Mouse (Mus musculus) midbrain, embryonic 16.5 days (tissue): ENCODE results near the gene Ssna1. TPM values are rescaled to one million over a fixed set of nuclear protein-coding genes. Genes with fewer than 3 reads are reported as not detected.

Experiments
- ATAC-seq: fragments of 200-750 bp; cut with Nextera tagmentation; 2 replicates; pipeline ENCODE4 v1.8.0; 2017; ENCODE audit warnings: moderate TSS enrichment
- H3K27ac ChIP-seq: fragments of 300-500 bp; sonication (generic); 2 replicates; pipeline ENCODE4 v1.5.1; 2014; ENCODE audit warnings: mild to moderate bottlenecking, low read length, mixed read lengths
- H3K27me3 ChIP-seq: fragments of 300-500 bp; sonication (generic); 2 replicates; pipeline ENCODE4 v1.6.1; 2014; ENCODE audit warnings: low read depth, low read length, mixed read lengths; ENCODE audit not compliant: control insufficient read depth, insufficient read depth
- H3K36me3 ChIP-seq: fragments of 300-500 bp; sonication (generic); 2 replicates; pipeline ENCODE4 v1.6.1; 2014; ENCODE audit warnings: mild to moderate bottlenecking, low read length, moderate library complexity, mixed read lengths; ENCODE audit not compliant: control insufficient read depth, insufficient read depth
- H3K4me1 ChIP-seq: fragments of 300-500 bp; sonication (generic); 2 replicates; pipeline ENCODE4 v1.6.1; 2014; ENCODE audit warnings: mild to moderate bottlenecking, low read length, mixed read lengths; ENCODE audit not compliant: control insufficient read depth, insufficient read depth
- H3K4me2 ChIP-seq: fragments of 300-500 bp; sonication (generic); 2 replicates; pipeline ENCODE4 v1.6.1; 2014; ENCODE audit warnings: mild to moderate bottlenecking, low read length, mixed read lengths
- H3K4me3 ChIP-seq: fragments of 300-500 bp; sonication (generic); 2 replicates; pipeline ENCODE4 v1.5.1; 2014; ENCODE audit warnings: low read depth, mild to moderate bottlenecking, low read length, moderate library complexity, mixed read lengths
- H3K9ac ChIP-seq: fragments of 300-500 bp; sonication (generic); 2 replicates; pipeline ENCODE4 v1.6.1; 2014; ENCODE audit warnings: low read depth, low read length, mixed read lengths
- H3K9me3 ChIP-seq: fragments of 300-500 bp; sonication (generic); replicated peaks from 2 replicates; pipeline ENCODE4 v1.6.1; 2014; ENCODE audit warnings: mild to moderate bottlenecking, low read length, mixed read lengths; ENCODE audit not compliant: control insufficient read depth, poor library complexity, severe bottlenecking
- WGBS: fragments of 180-500 bp; shearing (Covaris S2); extraction: QIAGEN DNeasy Blood & Tissue Kit; methylation state at CpG from one replicate; pipeline ENCODE4 v1.1.7; 2014; 5-methylcytosine and 5-hydroxymethylcytosine counted together
- polyA plus RNA-seq: library from polyadenylated mRNA; unstranded; fragments of >200 nt; fragmentation: Nextera tagmentation; extraction: Ambion mirVana; gene quantifications from 2 replicates; pipeline ENCODE4 v1.2.1, GENCODE M21; 2015

Gene Ssna1
- polyA plus RNA-seq, 1 experiment from 2014 or later: 175 TPM

DNA sequence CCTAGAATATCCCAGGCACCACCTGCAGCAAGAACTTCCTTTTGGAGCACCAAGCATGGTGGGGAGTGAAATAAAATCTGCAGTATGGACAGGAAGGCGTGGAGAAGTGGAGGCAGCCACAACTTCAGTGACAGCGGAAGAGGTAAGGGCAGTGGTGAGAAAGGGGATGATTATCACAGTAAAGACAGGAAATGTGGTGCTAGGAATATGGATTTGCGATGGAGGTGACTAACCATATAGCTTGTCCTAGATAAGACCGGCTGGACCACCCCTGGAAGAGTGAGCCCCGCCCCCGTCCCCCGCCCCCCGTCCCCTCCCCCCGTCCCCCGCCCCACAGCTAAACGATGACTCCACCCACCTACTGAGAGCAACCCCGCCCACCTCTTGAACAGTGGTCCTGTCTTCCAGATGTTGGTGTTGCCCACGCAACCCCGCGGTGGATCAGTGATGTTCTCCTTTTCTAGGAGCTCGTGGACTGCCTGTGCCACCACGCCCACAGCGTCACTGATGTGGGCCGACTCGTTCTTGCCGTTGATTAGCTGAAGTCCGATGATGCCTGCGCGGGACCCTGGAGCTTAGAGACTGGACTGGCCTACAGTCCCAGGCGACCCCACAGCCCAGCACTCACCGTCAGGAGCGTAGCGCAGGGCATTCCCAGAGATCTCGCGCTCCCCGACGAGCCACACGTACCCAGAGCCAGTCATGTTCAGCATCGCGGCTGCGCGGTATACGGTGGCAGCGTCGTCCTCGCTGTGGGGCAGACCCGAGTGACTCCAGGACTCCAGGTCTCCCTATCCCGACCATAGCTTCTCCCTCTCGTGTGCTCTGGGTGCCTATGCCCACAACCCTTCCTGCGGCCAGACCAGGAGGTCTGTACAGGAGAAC is 32.7 kb upstream of the Ssna1 start:
- 4% methylated on average over 45 of the region's 45 CpGs for WGBS
- H3K4me1 ChIP-seq: peaks cover 6% of the 10 kb centered on the region
- peak; percentile 81 for ATAC-seq
- peak overlapping the region; percentile 43 for H3K4me3 ChIP-seq
- H3K9me3 ChIP-seq: no peaks in the 10 kb centered on the region
- peaks cover 27% of the 10 kb centered on the region for H3K27me3 ChIP-seq
- H3K27ac ChIP-seq: peak overlapping the region; percentile 68
- H3K4me2 ChIP-seq: peak overlapping the region; percentile 77
- H3K9ac ChIP-seq: peak overlapping the region; percentile 56
- H3K36me3 ChIP-seq: peaks cover 18% of the 10 kb centered on the region

DNA sequence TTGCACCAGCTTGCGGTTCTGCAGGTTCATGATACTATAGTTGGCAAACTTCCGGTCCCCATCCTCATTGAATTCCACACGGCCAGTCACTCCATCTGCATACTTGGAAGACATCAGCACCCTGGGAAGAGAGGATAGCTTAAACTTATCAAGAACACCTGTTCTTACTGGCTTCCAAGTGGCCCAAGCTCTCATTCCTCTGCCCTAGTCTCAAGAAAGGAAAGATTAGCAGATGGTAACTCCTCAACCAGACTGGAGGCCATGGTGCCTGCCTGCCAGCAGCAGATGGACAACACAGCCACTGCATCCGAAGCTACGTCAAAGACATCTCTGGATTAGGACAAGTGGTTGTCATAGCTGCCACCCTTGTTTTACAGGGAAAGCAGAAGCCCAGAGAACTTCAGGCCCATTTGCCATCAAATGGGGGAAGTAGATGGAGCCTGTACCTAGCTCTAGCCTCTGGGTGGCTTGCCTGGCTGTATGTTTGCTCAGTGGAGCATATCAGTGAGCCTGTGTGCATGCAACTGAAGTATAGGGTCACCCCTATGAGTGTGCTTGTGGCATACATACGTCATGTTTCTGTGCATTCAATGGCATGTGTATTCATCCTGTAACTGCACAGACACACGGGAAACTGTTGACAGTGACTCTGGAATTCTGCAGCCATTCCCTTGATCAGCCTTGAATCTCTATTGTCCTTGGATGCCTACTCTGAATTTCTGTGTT is 31.9 kb upstream of the Ssna1 start:
- Histone ChIP-seq H3K4me1 (peaks cover 6% of the 10 kb centered on the region), H3K36me3 (peaks cover 18% of the 10 kb centered on the region), H3K9me3 (no peaks in the 10 kb centered on the region), H3K27ac (no peak overlapping the region), H3K4me2 (peak overlapping the region; percentile 77), H3K27me3 (peaks cover 25% of the 10 kb centered on the region), H3K9ac (no peak overlapping the region), H3K4me3 (peak overlapping the region; percentile 43)
- WGBS: 72% methylated on average over 7 of the region's 7 CpGs
- no peak for ATAC-seq

DNA sequence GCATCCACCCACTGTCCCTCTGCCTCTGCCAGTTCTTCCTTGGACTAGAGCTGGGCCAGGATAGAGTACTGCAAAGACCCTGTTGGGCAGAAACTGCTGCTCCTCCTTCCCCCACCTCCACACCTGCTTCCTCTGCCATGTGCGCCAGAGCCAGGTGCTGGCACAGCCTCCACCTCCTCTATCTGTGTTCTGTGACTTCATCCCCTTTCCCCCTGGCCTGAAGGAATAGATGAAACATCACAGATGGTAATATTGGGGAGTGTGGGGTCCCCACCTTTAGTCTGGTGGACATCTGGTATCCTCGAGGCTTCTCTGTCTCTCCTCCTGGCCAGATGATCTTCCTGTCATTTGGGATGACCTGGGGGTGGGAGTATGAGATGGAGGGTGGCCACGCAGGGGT is 31.2 kb upstream of the Ssna1 start:
- H3K9me3 ChIP-seq: no peaks in the 10 kb centered on the region

DNA sequence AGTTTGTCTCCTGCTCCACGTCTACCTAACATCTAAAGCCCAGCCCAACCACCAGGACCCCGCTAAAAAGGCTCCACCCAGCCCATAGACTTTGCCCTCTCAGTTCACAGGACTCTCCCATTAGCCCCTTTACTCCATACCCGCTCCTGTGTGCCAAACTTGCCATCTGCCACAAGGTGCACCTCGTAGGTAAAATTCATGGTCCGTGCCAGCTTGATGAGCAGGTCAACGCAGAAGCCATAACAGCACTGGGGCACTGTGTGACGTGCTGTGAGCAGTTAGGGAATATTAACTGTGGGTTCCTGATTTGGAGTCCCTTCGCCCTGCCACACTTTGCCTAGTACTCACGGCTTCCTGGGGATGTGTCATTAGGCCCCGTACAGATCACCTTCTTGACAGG is 25.8 kb upstream of the Ssna1 start:
- H3K4me1 ChIP-seq: no peaks in the 10 kb centered on the region
- H3K27me3 ChIP-seq: peaks cover 22% of the 10 kb centered on the region
- no peak overlapping the region for H3K4me3 ChIP-seq
- no peaks in the 10 kb centered on the region for H3K9me3 ChIP-seq
- no peak for ATAC-seq
- no peak overlapping the region for H3K4me2 ChIP-seq
- H3K9ac ChIP-seq: no peak overlapping the region
- 85% methylated on average over 10 of the region's 10 CpGs for WGBS
- H3K36me3 ChIP-seq: peaks cover 41% of the 10 kb centered on the region
- H3K27ac ChIP-seq: no peak overlapping the region

More for the DNA sequence above, 31.2 kb upstream of the Ssna1 start:
- peaks cover 12% of the 10 kb centered on the region for H3K36me3 ChIP-seq
- no peak overlapping the region for H3K4me2 ChIP-seq
- no peak overlapping the region for H3K9ac ChIP-seq
- H3K27me3 ChIP-seq: peaks cover 18% of the 10 kb centered on the region
- peaks cover 6% of the 10 kb centered on the region for H3K4me1 ChIP-seq
- no peak overlapping the region for H3K27ac ChIP-seq
- no peak overlapping the region for H3K4me3 ChIP-seq
- 83% methylated on average over 3 of the region's 3 CpGs for WGBS
- no peak for ATAC-seq

DNA sequence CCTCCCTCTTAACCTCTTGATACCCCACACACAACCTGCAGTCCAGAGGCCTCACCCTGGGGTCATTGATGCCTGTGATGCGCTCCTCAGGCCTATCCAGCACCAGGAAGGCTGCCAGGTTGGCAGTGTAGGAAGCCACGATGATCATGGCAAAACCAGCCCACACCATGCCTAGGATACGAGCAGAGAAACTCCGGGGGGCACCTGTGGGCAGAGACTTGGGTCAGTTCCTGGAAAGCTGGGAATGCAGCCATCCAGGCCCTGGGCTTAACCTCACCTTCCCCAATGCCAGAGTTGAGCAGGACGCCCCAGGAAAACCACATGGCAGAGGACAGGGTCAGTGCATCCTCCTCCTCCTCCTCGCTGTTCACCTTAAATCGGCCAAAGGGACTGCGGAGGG is 24.9 kb upstream of the Ssna1 start:
- peaks cover 28% of the 10 kb centered on the region for H3K27me3 ChIP-seq
- H3K4me3 ChIP-seq: no peak overlapping the region
- no peak for ATAC-seq
- 81% methylated on average over 8 of the region's 8 CpGs for WGBS
- H3K4me1 ChIP-seq: peaks cover 4% of the 10 kb centered on the region
- no peak overlapping the region for H3K4me2 ChIP-seq
- H3K36me3 ChIP-seq: peaks cover 38% of the 10 kb centered on the region
- H3K27ac ChIP-seq: no peak overlapping the region
- H3K9ac ChIP-seq: no peak overlapping the region
- H3K9me3 ChIP-seq: no peaks in the 10 kb centered on the region

DNA sequence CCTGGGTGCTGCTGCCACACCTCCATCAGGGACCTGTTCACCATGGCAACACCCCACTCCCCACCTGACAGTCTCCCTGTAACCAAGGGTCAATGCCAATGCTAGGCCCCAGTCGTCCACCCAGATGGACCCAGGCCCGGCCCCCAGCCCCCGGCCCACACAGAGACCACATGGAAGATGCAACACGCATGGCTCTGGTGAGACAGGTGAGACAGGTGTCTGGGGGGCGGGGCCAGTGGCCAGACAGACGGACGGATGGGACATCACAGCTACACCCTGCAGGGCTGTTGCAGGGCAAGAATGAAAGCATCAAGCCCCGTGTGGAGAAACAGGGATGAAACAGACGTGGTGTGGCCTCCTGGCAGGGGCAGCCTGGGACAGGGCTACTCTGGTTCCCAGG is 21.5 kb upstream of the Ssna1 start:
- 77% methylated on average over 9 of the region's 9 CpGs for WGBS
- peaks cover 32% of the 10 kb centered on the region for H3K36me3 ChIP-seq
- ATAC-seq: no peak

DNA sequence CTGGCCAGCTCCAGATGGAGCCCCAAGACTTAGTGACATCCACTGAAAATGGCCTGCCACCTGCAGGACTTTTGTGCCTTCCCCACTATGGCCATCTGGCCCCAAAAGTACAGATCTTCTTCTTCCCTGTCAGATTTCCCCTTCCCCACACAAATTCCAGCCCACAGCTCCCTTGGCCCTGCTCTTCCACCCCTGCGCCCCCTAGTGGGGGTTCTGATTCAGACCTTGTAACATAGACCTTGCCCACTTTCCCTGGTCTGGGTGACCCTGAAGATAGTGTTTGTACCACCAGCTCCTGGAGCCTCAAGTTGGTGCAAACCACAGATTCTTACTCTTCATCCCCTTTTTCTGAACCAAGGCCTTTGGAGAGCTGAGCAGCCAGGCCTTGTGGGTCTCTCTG is 20.6 kb upstream of the Ssna1 start:
- ATAC-seq: no peak
- WGBS: 0% methylated on average over 1 of the region's 1 CpGs
- H3K4me2 ChIP-seq: no peak overlapping the region
- H3K4me3 ChIP-seq: no peak overlapping the region
- peaks cover 23% of the 10 kb centered on the region for H3K4me1 ChIP-seq
- H3K9me3 ChIP-seq: no peaks in the 10 kb centered on the region
- peaks cover 30% of the 10 kb centered on the region for H3K36me3 ChIP-seq
- peaks cover 62% of the 10 kb centered on the region for H3K27me3 ChIP-seq
- H3K9ac ChIP-seq: no peak overlapping the region
- no peak overlapping the region for H3K27ac ChIP-seq

More for the DNA sequence above, 21.5 kb upstream of the Ssna1 start:
- peaks cover 23% of the 10 kb centered on the region for H3K4me1 ChIP-seq
- no peaks in the 10 kb centered on the region for H3K9me3 ChIP-seq
- peaks cover 55% of the 10 kb centered on the region for H3K27me3 ChIP-seq
- no peak overlapping the region for H3K4me2 ChIP-seq
- H3K4me3 ChIP-seq: no peak overlapping the region
- no peak overlapping the region for H3K9ac ChIP-seq
- no peak overlapping the region for H3K27ac ChIP-seq

DNA sequence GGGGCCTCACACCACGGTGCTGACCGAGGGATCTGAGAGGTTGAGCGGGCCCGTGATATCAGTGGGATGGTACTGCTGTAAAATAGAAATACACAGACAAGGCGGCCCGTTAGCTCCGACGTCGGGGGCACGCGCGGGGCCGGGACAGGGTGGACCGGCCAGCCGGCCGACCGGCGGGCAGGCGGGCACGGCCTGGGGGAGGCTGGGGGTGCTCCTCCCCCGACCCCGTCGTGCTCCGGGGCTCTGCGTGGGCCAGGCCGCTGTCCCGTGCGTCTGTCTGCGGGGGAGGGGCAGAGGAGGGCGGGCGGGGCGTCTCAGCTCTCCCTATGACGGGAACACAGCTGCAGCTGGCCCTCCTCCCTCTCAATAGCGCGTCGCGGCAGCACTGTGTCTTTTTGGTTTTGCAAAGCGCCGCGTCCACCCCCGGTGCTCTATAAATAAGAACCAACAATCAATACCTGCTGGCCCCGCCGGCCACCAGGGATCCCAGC is 19.9 kb upstream of the Ssna1 start:
- peaks cover 23% of the 10 kb centered on the region for H3K4me1 ChIP-seq
- H3K4me2 ChIP-seq: peak overlapping the region; percentile 29; the same call in 1 of the 2 replicates
- H3K4me3 ChIP-seq: peak overlapping the region; percentile 20
- no peak overlapping the region for H3K27ac ChIP-seq
- H3K9me3 ChIP-seq: no peaks in the 10 kb centered on the region
- no peak overlapping the region for H3K9ac ChIP-seq
- no peak for ATAC-seq
- H3K36me3 ChIP-seq: peaks cover 27% of the 10 kb centered on the region
- peaks cover 62% of the 10 kb centered on the region for H3K27me3 ChIP-seq
- 6% methylated on average over 39 of the region's 43 CpGs for WGBS
